Mouse (Mus musculus): Measurements from ENCODE around the gene Phf21a.

DNA sequence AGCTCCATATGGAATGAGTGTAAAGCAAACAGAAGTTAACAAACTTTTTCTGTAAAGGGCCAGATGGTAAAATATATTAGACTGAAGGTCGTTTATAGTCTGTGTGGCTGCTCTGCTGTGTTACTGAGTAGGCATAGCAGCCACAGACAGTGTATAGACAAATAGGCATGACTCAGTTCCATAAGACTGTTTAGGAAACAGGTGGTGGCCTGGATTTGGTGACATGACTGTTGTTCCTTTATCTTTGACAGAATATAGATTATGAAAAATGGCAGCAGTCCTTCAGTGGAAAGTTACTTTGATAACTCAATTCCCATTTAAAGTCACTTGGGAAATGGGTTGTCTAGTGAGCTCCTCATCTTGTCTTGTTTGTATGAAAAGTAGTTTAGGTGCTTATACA, 132.7 kb downstream of the Phf21a start:
- no peak for TF ChIP-seq CTCF (IDR thresholded peaks at IDR 0.05; ENCODE audit: insufficient read depth, low read depth, low read length)
- no peak for TF ChIP-seq POLR2A (IDR thresholded peaks at IDR 0.05; ENCODE audit: insufficient read depth, low read depth, low read length)
